Mouse (Mus musculus) heart, adult 2 months (tissue): ENCODE measurements around the gene Dcpp2.
"Not testable (repeated sequence)": the region's sequence is repeated elsewhere in the genome, so short reads cannot be mapped to it uniquely, and the experiment has no call there.

ENCODE experiments used
- CTCF ChIP-seq: fragments of 200-600 bp; IDR thresholded peaks from 2 replicates; pipeline ENCODE4 v1.8.1; 2022; ENCODE audit warnings: antibody characterized with exemption, mild to moderate bottlenecking, moderate library complexity
- EP300 ChIP-seq: fragments of 200-500 bp; IDR thresholded peaks from 2 replicates; pipeline ENCODE4 v1.6.1; 2011; ENCODE audit warnings: low read depth, low read length, control low read depth; ENCODE audit not compliant: insufficient read depth
- POLR2A ChIP-seq: fragments of 200-500 bp; IDR thresholded peaks from 2 replicates; pipeline ENCODE4 v1.6.1; 2011; ENCODE audit warnings: mild to moderate bottlenecking, low read depth, low read length, control low read depth; ENCODE audit not compliant: insufficient read depth

DNA sequence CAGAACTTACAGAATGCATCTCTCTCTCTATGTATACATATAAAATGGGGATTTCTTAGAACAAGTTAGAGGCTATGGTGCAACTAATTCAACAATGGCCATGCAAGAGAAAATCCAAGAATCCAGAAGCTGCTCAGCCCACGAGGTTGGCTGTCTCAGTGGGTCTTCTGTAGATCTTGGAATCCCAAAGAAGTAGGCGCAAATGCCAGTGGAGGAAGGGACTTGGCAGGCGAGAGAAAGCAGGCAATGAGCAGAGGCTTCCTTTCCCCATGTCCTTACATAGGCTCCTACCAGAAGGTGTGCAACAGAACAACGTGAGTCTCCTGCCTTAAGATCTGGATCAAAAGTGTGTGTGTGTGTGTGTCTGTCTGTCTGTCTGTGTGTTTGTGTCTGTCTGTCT lies 66.8 kb downstream of the Dcpp2 start:
- TF ChIP-seq CTCF, POLR2A, EP300: not testable (repeated sequence)
